8 mouse cellular contexts compared by ENCODE assay signal in genomic region chr4:45184521-45185330, GRCm38 (mm10). TPM values are rescaled to one million over a fixed set of nuclear protein-coding genes. Genes with fewer than 3 reads are reported as not detected.
DNase-seq lines count a peak whose midpoint lies in the region; ATAC-seq and TF ChIP-seq lines count a peak whose summit lies in the region.

TSS of gene Frmpd1 (plus strand) at chr4:45184875.

- peak; percentile 28 to 50 for DNase-seq in urinary bladder, adult 18-20 months (ENCODE audit: low spot score in 2 of 2)
- DNase-seq in urinary bladder, postnatal 10 days (ENCODE audit: low spot score), result no peak
- peak; percentile 55 for DNase-seq in liver
- peak; percentile 83 for DNase-seq in stomach, postnatal 0 days (ENCODE audit: low spot score)

- peak within 1 kb of the TSS; percentile 99 for H3K4me2 ChIP-seq in embryonic facial prominence, embryonic 15.5 days (replicated peaks)
- H3K4me2 ChIP-seq in heart, embryonic 11.5 days, result peak within 1 kb of the TSS; percentile 98
- H3K4me2 ChIP-seq in kidney, embryonic 15.5 days, result peak within 1 kb of the TSS; percentile 98
- peak within 1 kb of the TSS; percentile 99 for H3K4me2 ChIP-seq in midbrain, embryonic 16.5 days (ENCODE audit: low read length)
- H3K4me2 ChIP-seq in stomach, postnatal 0 days (replicated peaks; ENCODE audit: low read depth), result peak within 1 kb of the TSS; percentile 97

- peak within 1 kb of the TSS; percentile 54 for H3K9ac ChIP-seq in embryonic facial prominence, embryonic 15.5 days
- peak within 1 kb of the TSS; percentile 78 for H3K9ac ChIP-seq in heart, embryonic 11.5 days (ENCODE audit: low read depth, low read length)
- H3K9ac ChIP-seq in kidney, embryonic 15.5 days, result peak within 1 kb of the TSS; percentile 53
- peak within 1 kb of the TSS; percentile 77 for H3K9ac ChIP-seq in midbrain, embryonic 16.5 days (ENCODE audit: low read depth, low read length)
- H3K9ac ChIP-seq in stomach, postnatal 0 days (ENCODE audit: low read length), result peak within 1 kb of the TSS; percentile 65

- TF ChIP-seq EP300 in stomach, postnatal 0 days (optimal IDR thresholded peaks at IDR 0.05), result no peak

- H3K27ac ChIP-seq in embryonic facial prominence, embryonic 15.5 days (replicated peaks), result no peak within 1 kb of the TSS
- H3K27ac ChIP-seq in heart, embryonic 11.5 days (ENCODE audit: low read depth, low read length), result peak within 1 kb of the TSS; percentile 42; the same call in 1 of the 2 replicates
- H3K27ac ChIP-seq in kidney, embryonic 15.5 days, result no peak within 1 kb of the TSS
- no peak within 1 kb of the TSS for H3K27ac ChIP-seq in midbrain, embryonic 16.5 days (ENCODE audit: low read length)
- no peak within 1 kb of the TSS for H3K27ac ChIP-seq in stomach, postnatal 0 days (replicated peaks)

- H3K4me1 ChIP-seq in embryonic facial prominence, embryonic 15.5 days, result peaks cover 16% of the 10 kb centered on the region
- H3K4me1 ChIP-seq in heart, embryonic 11.5 days (ENCODE audit: control insufficient read depth, insufficient read depth, low read length), result peaks cover 12% of the 10 kb centered on the region
- H3K4me1 ChIP-seq in kidney, embryonic 15.5 days, result peaks cover 17% of the 10 kb centered on the region
- peaks cover 6% of the 10 kb centered on the region for H3K4me1 ChIP-seq in midbrain, embryonic 16.5 days (ENCODE audit: control insufficient read depth, insufficient read depth, low read length)
- H3K4me1 ChIP-seq in stomach, postnatal 0 days (replicated peaks; ENCODE audit: control insufficient read depth, insufficient read depth), result no peaks in the 10 kb centered on the region

- under 1% methylated on average over 77 of the region's 85 CpGs for WGBS in embryonic facial prominence, embryonic 15.5 days
- WGBS in heart, embryonic 11.5 days (ENCODE audit: insufficient replicate concordance), result under 1% methylated on average over 74 of the region's 85 CpGs
- under 1% methylated on average over 55 of the region's 85 CpGs for WGBS in kidney, embryonic 15.5 days
- under 1% methylated on average over 47 of the region's 85 CpGs for WGBS in midbrain, embryonic 16.5 days
- whole genome bisulfite sequencing in stomach, postnatal 0 days, result under 1% methylated on average over 65 of the region's 85 CpGs

- peak within 1 kb of the TSS; percentile 66 for H3K4me3 ChIP-seq in embryonic facial prominence, embryonic 15.5 days (replicated peaks)
- H3K4me3 ChIP-seq in heart, embryonic 11.5 days (ENCODE audit: low read depth, low read length), result peak within 1 kb of the TSS; percentile 70
- peak within 1 kb of the TSS; percentile 56 for H3K4me3 ChIP-seq in kidney, embryonic 15.5 days (replicated peaks)
- H3K4me3 ChIP-seq in midbrain, embryonic 16.5 days (ENCODE audit: low read depth, low read length), result peak within 1 kb of the TSS; percentile 64
- H3K4me3 ChIP-seq in stomach, postnatal 0 days (ENCODE audit: low read depth, low read length), result peak within 1 kb of the TSS; percentile 57

- no peaks in the 10 kb centered on the region for H3K36me3 ChIP-seq in embryonic facial prominence, embryonic 15.5 days
- H3K36me3 ChIP-seq in heart, embryonic 11.5 days (ENCODE audit: control insufficient read depth, insufficient read depth, low read length), result no peaks in the 10 kb centered on the region
- no peaks in the 10 kb centered on the region for H3K36me3 ChIP-seq in kidney, embryonic 15.5 days
- H3K36me3 ChIP-seq in midbrain, embryonic 16.5 days (ENCODE audit: control insufficient read depth, insufficient read depth, low read length), result no peaks in the 10 kb centered on the region
- no peaks in the 10 kb centered on the region for H3K36me3 ChIP-seq in stomach, postnatal 0 days (ENCODE audit: control insufficient read depth, insufficient read depth, low read length)

- no peaks in the 10 kb centered on the region for H3K9me3 ChIP-seq in embryonic facial prominence, embryonic 15.5 days (replicated peaks)
- H3K9me3 ChIP-seq in heart, embryonic 11.5 days (replicated peaks; ENCODE audit: control insufficient read depth, low read length), result no peaks in the 10 kb centered on the region
- H3K9me3 ChIP-seq in kidney, embryonic 15.5 days (replicated peaks), result no peaks in the 10 kb centered on the region
- H3K9me3 ChIP-seq in midbrain, embryonic 16.5 days (replicated peaks; ENCODE audit: control insufficient read depth, low read length, poor library complexity, severe bottlenecking), result no peaks in the 10 kb centered on the region
- no peaks in the 10 kb centered on the region for H3K9me3 ChIP-seq in stomach, postnatal 0 days (ENCODE audit: control insufficient read depth, low read length)

- H3K27me3 ChIP-seq in embryonic facial prominence, embryonic 15.5 days, result peaks cover 11% of the 10 kb centered on the region; the same call in 1 of the 2 replicates
- peaks cover 24% of the 10 kb centered on the region for H3K27me3 ChIP-seq in heart, embryonic 11.5 days (ENCODE audit: control insufficient read depth, insufficient read depth, low read length)
- H3K27me3 ChIP-seq in kidney, embryonic 15.5 days, result peaks cover 78% of the 10 kb centered on the region
- H3K27me3 ChIP-seq in midbrain, embryonic 16.5 days (ENCODE audit: control insufficient read depth, insufficient read depth, low read depth, low read length), result peaks cover 4% of the 10 kb centered on the region
- H3K27me3 ChIP-seq in stomach, postnatal 0 days (ENCODE audit: control insufficient read depth, insufficient read depth, low read length), result no peaks in the 10 kb centered on the region

- no peak for TF ChIP-seq CTCF in stomach, postnatal 0 days (IDR thresholded peaks at IDR 0.05; ENCODE audit: low read depth)

- peak; percentile 83 for ATAC-seq in embryonic facial prominence, embryonic 15.5 days (ENCODE audit: insufficient number of reproducible peaks, low FRiP score, low TSS enrichment, low read depth)
- ATAC-seq in heart, embryonic 11.5 days (replicated peaks; ENCODE audit: insufficient number of reproducible peaks, low FRiP score, low TSS enrichment), result peak; percentile 72
- peak; percentile 83 for ATAC-seq in kidney, embryonic 15.5 days (replicated peaks; ENCODE audit: low FRiP score)
- peak; percentile 78 for ATAC-seq in midbrain, embryonic 16.5 days
- peak; percentile 89 for ATAC-seq in stomach, postnatal 0 days (ENCODE audit: low FRiP score, low TSS enrichment)

RNA-seq across cellular contexts. Expression of gene Frmpd1, which starts in this region (rescaled TPM):
- 4.1 and 4.5 TPM in 2 replicates for polyA plus RNA-seq in embryonic facial prominence, embryonic 15.5 days (2015; fragmentation: Nextera tagmentation; extraction: Ambion mirVana)
- 3.3 and 3.6 TPM in 2 replicates for polyA plus RNA-seq in heart, embryonic 11.5 days (2014; fragmentation: Nextera tagmentation; extraction: Ambion mirVana)
- 0.35 and 0.40 TPM in 2 replicates for polyA plus RNA-seq in kidney, embryonic 15.5 days (2015; fragmentation: Nextera tagmentation; extraction: Ambion mirVana)
- polyA plus RNA-seq in midbrain, embryonic 16.5 days (2015; fragmentation: Nextera tagmentation; extraction: Ambion mirVana), result 1.7 and 2.4 TPM in 2 replicates
- polyA plus RNA-seq in stomach, postnatal 0 days (2015; fragmentation: Nextera tagmentation; extraction: Ambion mirVana), result 1.1 and 1.3 TPM in 2 replicates

Comparison
In these comparisons a context has a peak if more than half of its experiments do, and no peak if none do; other contexts are left out.
1. Peak in ATAC-seq, H3K4me3 ChIP-seq, H3K9ac ChIP-seq and H3K4me2 ChIP-seq in kidney, embryonic 15.5 days; RNA of the gene not detected or under 1 TPM.